ENCODE assay signal across 31 mouse cellular contexts in genomic region chr7:70324541-70324940, GRCm38 (mm10). TPM values are rescaled to one million over a fixed set of nuclear protein-coding genes. Genes with fewer than 3 reads are reported as not detected.
A peak's percentile ranks its signal among the peaks of the same experiment; 100 is the strongest.
DNase-seq lines count a peak whose midpoint lies in the region; ATAC-seq and TF ChIP-seq lines count a peak whose summit lies in the region.
"Had no signal": no experiment of that assay in that cellular context is flagged by ENCODE, and none has a peak within 500 bp of the region (broad histone marks: within the 10 kb centered on the region; RNA-seq: fewer than 3 reads in every experiment).

No protein-coding gene starts in this region.

- 6% methylated on average over 5 of the region's 5 CpGs for WGBS in forebrain, embryonic 10.5 days
- WGBS in forebrain, embryonic 11.5 days, result 7% methylated on average over 5 of the region's 5 CpGs
- 4% methylated on average over 5 of the region's 5 CpGs for WGBS in hindbrain, embryonic 11.5 days
- 24% methylated on average over 5 of the region's 5 CpGs for WGBS in hindbrain, postnatal 0 days
- WGBS in midbrain, embryonic 12.5 days, result 17% methylated on average over 5 of the region's 5 CpGs
- WGBS in midbrain, embryonic 16.5 days, result 25% methylated on average over 5 of the region's 5 CpGs

- H3K9ac ChIP-seq in forebrain, embryonic 11.5 days (ENCODE audit: low read length), result no peak overlapping the region
- H3K9ac ChIP-seq in hindbrain, embryonic 11.5 days (ENCODE audit: low read depth, low read length), result no peak overlapping the region
- H3K9ac ChIP-seq in hindbrain, postnatal 0 days (replicated peaks; ENCODE audit: low read length), result no peak overlapping the region
- no peak overlapping the region for H3K9ac ChIP-seq in midbrain, embryonic 12.5 days (replicated peaks)
- H3K9ac ChIP-seq in midbrain, embryonic 16.5 days (ENCODE audit: low read depth, low read length), result no peak overlapping the region
- H3K9ac ChIP-seq: embryonic facial prominence, embryonic 15.5 days; heart, embryonic 13.5 days; limb, embryonic 15.5 days; liver, embryonic 13.5 days had no signal

- H3K9me3 ChIP-seq in forebrain, embryonic 10.5 days, result no peaks in the 10 kb centered on the region
- H3K9me3 ChIP-seq in forebrain, embryonic 11.5 days (ENCODE audit: control insufficient read depth, low read length), result no peaks in the 10 kb centered on the region
- no peaks in the 10 kb centered on the region for H3K9me3 ChIP-seq in hindbrain, embryonic 11.5 days (ENCODE audit: control insufficient read depth, low read length)
- H3K9me3 ChIP-seq in hindbrain, postnatal 0 days (ENCODE audit: low read length), result no peaks in the 10 kb centered on the region
- H3K9me3 ChIP-seq in midbrain, embryonic 12.5 days, result no peaks in the 10 kb centered on the region
- no peaks in the 10 kb centered on the region for H3K9me3 ChIP-seq in midbrain, embryonic 16.5 days (replicated peaks; ENCODE audit: control insufficient read depth, low read length, poor library complexity, severe bottlenecking)
- H3K9me3 ChIP-seq: embryonic facial prominence, embryonic 15.5 days; heart, embryonic 13.5 days; limb, embryonic 15.5 days; liver, embryonic 13.5 days had no signal

- H3K4me2 ChIP-seq in forebrain, embryonic 11.5 days (ENCODE audit: low read depth, low read length, severe bottlenecking), result no peak overlapping the region; the same call in 1 of the 2 replicates
- H3K4me2 ChIP-seq in hindbrain, embryonic 11.5 days (replicated peaks; ENCODE audit: low read depth, low read length), result no peak overlapping the region
- no peak overlapping the region for H3K4me2 ChIP-seq in hindbrain, postnatal 0 days (ENCODE audit: low read depth, low read length)
- H3K4me2 ChIP-seq in midbrain, embryonic 12.5 days (replicated peaks), result peak overlapping the region; percentile 60
- H3K4me2 ChIP-seq in midbrain, embryonic 16.5 days (ENCODE audit: low read length), result no peak overlapping the region
- H3K4me2 ChIP-seq: embryonic facial prominence, embryonic 15.5 days; limb, embryonic 15.5 days; liver, embryonic 13.5 days had no signal

- peaks cover 97% of the 10 kb centered on the region for H3K27me3 ChIP-seq in forebrain, embryonic 10.5 days (ENCODE audit: poor library complexity, severe bottlenecking)
- peaks cover 71% of the 10 kb centered on the region for H3K27me3 ChIP-seq in forebrain, embryonic 11.5 days (ENCODE audit: control insufficient read depth, insufficient read depth, low read length)
- peaks cover 52% of the 10 kb centered on the region for H3K27me3 ChIP-seq in hindbrain, embryonic 11.5 days (ENCODE audit: control insufficient read depth, insufficient read depth, low read length)
- peaks cover 54% of the 10 kb centered on the region for H3K27me3 ChIP-seq in hindbrain, postnatal 0 days (ENCODE audit: insufficient read depth, low read length)
- H3K27me3 ChIP-seq in midbrain, embryonic 12.5 days, result peaks cover 81% of the 10 kb centered on the region
- peaks cover 56% of the 10 kb centered on the region for H3K27me3 ChIP-seq in midbrain, embryonic 16.5 days (ENCODE audit: control insufficient read depth, insufficient read depth, low read depth, low read length)
- H3K27me3 ChIP-seq: Patski had no signal

- no peak for TF ChIP-seq CTCF in hindbrain, postnatal 0 days (IDR thresholded peaks at IDR 0.05; ENCODE audit: low read depth)

- no peak for ATAC-seq in forebrain, embryonic 11.5 days (replicated peaks; ENCODE audit: low FRiP score)
- no peak for ATAC-seq in hindbrain, embryonic 11.5 days (ENCODE audit: low FRiP score)
- no peak for ATAC-seq in hindbrain, postnatal 0 days
- ATAC-seq in midbrain, embryonic 12.5 days (ENCODE audit: low FRiP score, low read depth), result no peak
- ATAC-seq in midbrain, embryonic 16.5 days, result no peak
- ATAC-seq: intestine, embryonic 16.5 days; lung, postnatal 0 days; Patski had no signal

- no peak for DNase-seq in forebrain, embryonic 10.5 days (ENCODE audit: extremely low spot score, low spot score)
- no peak for DNase-seq in forebrain, embryonic 11.5 days (ENCODE audit: low spot score)
- DNase-seq in hindbrain, embryonic 11.5 days (ENCODE audit: low spot score), result peak; percentile 37
- no peak for DNase-seq in hindbrain, postnatal 0 days (ENCODE audit: low spot score)
- no peak for DNase-seq in testis, postnatal 10 days (ENCODE audit: low spot score)
- DNase-seq: adrenal gland, postnatal 10 days; cerebellum, adult 8-10 months; cerebellum, postnatal 25 days; gastrocnemius, adult 2 months; gastrocnemius, postnatal 36 days; heart, adult 2 months; heart, postnatal 10 days; kidney, adult 8-10 months; liver, embryonic 13.5 days; lung, adult 18-20 months; lung, postnatal 4 days; right cerebral cortex, adult 18-20 months; thymus, adult 2 months; thymus, postnatal 36 days had no signal

- H3K4me3 ChIP-seq in forebrain, embryonic 10.5 days, result no peak overlapping the region; the same call in 1 of the 2 replicates
- H3K4me3 ChIP-seq in forebrain, embryonic 11.5 days (ENCODE audit: low read depth, low read length), result no peak overlapping the region
- no peak overlapping the region for H3K4me3 ChIP-seq in hindbrain, embryonic 11.5 days (ENCODE audit: low read depth, low read length)
- H3K4me3 ChIP-seq in hindbrain, postnatal 0 days (ENCODE audit: low read length), result no peak overlapping the region
- no peak overlapping the region for H3K4me3 ChIP-seq in midbrain, embryonic 12.5 days
- H3K4me3 ChIP-seq in midbrain, embryonic 16.5 days (ENCODE audit: low read depth, low read length), result no peak overlapping the region
- H3K4me3 ChIP-seq: embryonic facial prominence, embryonic 15.5 days; heart, adult 2 months; limb, embryonic 15.5 days; liver, embryonic 13.5 days; megakaryocyte, embryonic 14.5 days had no signal

- peak overlapping the region; percentile 93; the same call in 1 of the 2 replicates for H3K27ac ChIP-seq in forebrain, embryonic 10.5 days
- H3K27ac ChIP-seq in forebrain, embryonic 11.5 days (ENCODE audit: low read depth, low read length), result no peak overlapping the region
- no peak overlapping the region for H3K27ac ChIP-seq in hindbrain, embryonic 11.5 days (ENCODE audit: low read depth, low read length)
- no peak overlapping the region for H3K27ac ChIP-seq in hindbrain, postnatal 0 days
- H3K27ac ChIP-seq in midbrain, embryonic 12.5 days (replicated peaks), result no peak overlapping the region
- H3K27ac ChIP-seq in midbrain, embryonic 16.5 days (ENCODE audit: low read length), result no peak overlapping the region
- H3K27ac ChIP-seq: embryonic facial prominence, embryonic 15.5 days; gastrocnemius, adult 2 months; heart, adult 2 months; heart, embryonic 13.5 days; kidney, postnatal 0 days; limb, embryonic 15.5 days; liver, embryonic 13.5 days had no signal

- peaks cover 57% of the 10 kb centered on the region for H3K4me1 ChIP-seq in forebrain, embryonic 10.5 days
- no peaks in the 10 kb centered on the region; the same call in 1 of the 2 replicates for H3K4me1 ChIP-seq in forebrain, embryonic 11.5 days (replicated peaks; ENCODE audit: control insufficient read depth, insufficient read depth, low read length)
- peaks cover 9% of the 10 kb centered on the region; the same call in 1 of the 2 replicates for H3K4me1 ChIP-seq in hindbrain, embryonic 11.5 days (replicated peaks; ENCODE audit: control insufficient read depth, insufficient read depth, low read length)
- no peaks in the 10 kb centered on the region for H3K4me1 ChIP-seq in hindbrain, postnatal 0 days (ENCODE audit: insufficient read depth, low read length)
- peaks cover 9% of the 10 kb centered on the region; the same call in 1 of the 2 replicates for H3K4me1 ChIP-seq in midbrain, embryonic 12.5 days
- no peaks in the 10 kb centered on the region for H3K4me1 ChIP-seq in midbrain, embryonic 16.5 days (ENCODE audit: control insufficient read depth, insufficient read depth, low read length)
- H3K4me1 ChIP-seq: liver, embryonic 13.5 days; megakaryocyte, embryonic 14.5 days had no signal

- H3K36me3 ChIP-seq in forebrain, embryonic 10.5 days (replicated peaks), result no peaks in the 10 kb centered on the region
- H3K36me3 ChIP-seq in forebrain, embryonic 11.5 days (ENCODE audit: control insufficient read depth, insufficient read depth, low read length), result no peaks in the 10 kb centered on the region
- no peaks in the 10 kb centered on the region for H3K36me3 ChIP-seq in hindbrain, embryonic 11.5 days (ENCODE audit: control insufficient read depth, insufficient read depth, low read length)
- H3K36me3 ChIP-seq in hindbrain, postnatal 0 days (ENCODE audit: insufficient read depth, low read length), result no peaks in the 10 kb centered on the region
- H3K36me3 ChIP-seq in midbrain, embryonic 12.5 days, result no peaks in the 10 kb centered on the region
- no peaks in the 10 kb centered on the region for H3K36me3 ChIP-seq in midbrain, embryonic 16.5 days (ENCODE audit: control insufficient read depth, insufficient read depth, low read length)
- H3K36me3 ChIP-seq: embryonic facial prominence, embryonic 15.5 days; heart, embryonic 13.5 days; limb, embryonic 15.5 days; liver, embryonic 13.5 days had no signal

RNA-seq across cellular contexts. Expression of gene Nr2f2, which starts 42.0 kb away (rescaled TPM):
- 82.3 and 82.7 TPM in 2 replicates for polyA plus RNA-seq in forebrain, embryonic 10.5 days (2016; fragmentation: Nextera tagmentation; extraction: Ambion mirVana)
- polyA plus RNA-seq in forebrain, embryonic 11.5 days (2014; fragmentation: Nextera tagmentation; extraction: Ambion mirVana), result 124 and 137 TPM in 2 replicates
- 95.6 and 120 TPM in 2 replicates for polyA plus RNA-seq in hindbrain, embryonic 11.5 days (2014; fragmentation: Nextera tagmentation; extraction: Ambion mirVana)
- 33.2 and 43.1 TPM in 2 replicates for total RNA-seq in hindbrain, postnatal 0 days (2014; rRNA removed)
- polyA plus RNA-seq in hindbrain, postnatal 0 days (2015; fragmentation: Nextera tagmentation; extraction: Ambion mirVana), result 74.2 and 75.4 TPM in 2 replicates
- 105 and 143 TPM in 2 replicates for polyA plus RNA-seq in midbrain, embryonic 12.5 days (2016; fragmentation: Nextera tagmentation; extraction: Ambion mirVana)
- 78.0 and 102 TPM in 2 replicates for polyA plus RNA-seq in midbrain, embryonic 16.5 days (2015; fragmentation: Nextera tagmentation; extraction: Ambion mirVana)
- total RNA-seq: hematopoietic stem cell, adult 5-6 weeks; MEL had no signal
